Mouse (Mus musculus): ENCODE measurements around the gene Actr5.

Actr5 gene

GRCm38 (mm10) chr2:158613541-158614417 lies 10.9 kb upstream of the Actr5 start:
- no peak for DNase-seq (ENCODE audit: low read depth, low spot score)

- no peak for DNase-seq (ENCODE audit: low read depth, low spot score)
These were observed 10.2 kb upstream of the Actr5 start for GRCm38 (mm10) chr2:158614418-158614955.

- DNase-seq (ENCODE audit: low read depth, low spot score): no peak
These were observed 9.5 kb upstream of the Actr5 start for GRCm38 (mm10) chr2:158615161-158615680.

GRCm38 (mm10) chr2:158615702-158616101 lies 9.0 kb upstream of the Actr5 start:
- DNase-seq (ENCODE audit: low read depth, low spot score): no peak

GRCm38 (mm10) chr2:158616296-158616695 lies 8.4 kb upstream of the Actr5 start:
- DNase-seq (ENCODE audit: low read depth, low spot score): no peak

GRCm38 (mm10) chr2:158616790-158617189 lies 7.9 kb upstream of the Actr5 start:
- no peak for DNase-seq (ENCODE audit: low read depth, low spot score)

- no peak for DNase-seq (ENCODE audit: low read depth, low spot score)
These were observed 543 bp downstream of the Actr5 start for GRCm38 (mm10) chr2:158625231-158625630.

- no peak for DNase-seq (ENCODE audit: low read depth, low spot score)
These were observed 1.0 kb downstream of the Actr5 start for GRCm38 (mm10) chr2:158625697-158626096.

GRCm38 (mm10) chr2:158628858-158629257 lies 4.2 kb downstream of the Actr5 start:
- DNase-seq (ENCODE audit: low read depth, low spot score): no peak

- DNase-seq (ENCODE audit: low read depth, low spot score): no peak
These were observed 4.7 kb downstream of the Actr5 start for GRCm38 (mm10) chr2:158629414-158629813.

- no peak for DNase-seq (ENCODE audit: low read depth, low spot score)
These were observed 7.2 kb downstream of the Actr5 start for GRCm38 (mm10) chr2:158631873-158632272.

GRCm38 (mm10) chr2:158641869-158642268 lies 17.2 kb downstream of the Actr5 start:
- DNase-seq (ENCODE audit: low read depth, low spot score): peak; percentile 54

GRCm38 (mm10) chr2:158642587-158642986 lies 17.9 kb downstream of the Actr5 start:
- no peak for DNase-seq (ENCODE audit: low read depth, low spot score)

GRCm38 (mm10) chr2:158643791-158644190 lies 19.1 kb downstream of the Actr5 start:
- no peak for DNase-seq (ENCODE audit: low read depth, low spot score)

GRCm38 (mm10) chr2:158651159-158651908 lies 26.6 kb downstream of the Actr5 start:
- no peak for DNase-seq (ENCODE audit: low read depth, low spot score)

- peak; percentile 62 for DNase-seq (ENCODE audit: low read depth, low spot score)
These were observed 28.3 kb downstream of the Actr5 start for GRCm38 (mm10) chr2:158652985-158653384.

GRCm38 (mm10) chr2:158654717-158655116 lies 30.0 kb downstream of the Actr5 start:
- DNase-seq (ENCODE audit: low read depth, low spot score): no peak

GRCm38 (mm10) chr2:158655806-158656205 lies 31.1 kb downstream of the Actr5 start:
- no peak for DNase-seq (ENCODE audit: low read depth, low spot score)

- DNase-seq (ENCODE audit: low read depth, low spot score): no peak
These were observed 34.1 kb downstream of the Actr5 start for GRCm38 (mm10) chr2:158658822-158659221.

- DNase-seq (ENCODE audit: low read depth, low spot score): no peak
These were observed 34.7 kb downstream of the Actr5 start for GRCm38 (mm10) chr2:158659346-158659745.

GRCm38 (mm10) chr2:158665098-158665497 lies 40.4 kb downstream of the Actr5 start, which contains the start of gene Ppp1r16b:
Gene Ppp1r16b, plus strand, starts transcription at chr2:158665398.
- DNase-seq (ENCODE audit: low read depth, low spot score): no peak
